Comparison of ENCODE assay signal across 14 mouse cellular contexts in genomic region chr19:15644786-15645185, GRCm38 (mm10).
A peak's percentile ranks its signal among the peaks of the same experiment; 100 is the strongest.
DNase-seq lines count a peak whose midpoint lies in the region; ATAC-seq and TF ChIP-seq lines count a peak whose summit lies in the region.
"Had no signal": no experiment of that assay in that cellular context is flagged by ENCODE, and none has a peak within 500 bp of the region (broad histone marks: within the 10 kb centered on the region; RNA-seq: fewer than 3 reads in every experiment).

No protein-coding gene starts in this region.

- H3K27me3 ChIP-seq in intestine, embryonic 16.5 days (replicated peaks; ENCODE audit: control insufficient read depth, insufficient read depth, low read length), result no peaks in the 10 kb centered on the region
- no peaks in the 10 kb centered on the region for H3K27me3 ChIP-seq in thymus, adult 2 months (ENCODE audit: control insufficient read depth, insufficient read depth, low read length)

- H3K9me3 ChIP-seq in intestine, embryonic 16.5 days (ENCODE audit: control insufficient read depth, low read length), result no peaks in the 10 kb centered on the region
- H3K9me3 ChIP-seq: embryonic facial prominence, embryonic 10.5 days; limb, embryonic 12.5 days had no signal

- no peaks in the 10 kb centered on the region for H3K36me3 ChIP-seq in intestine, embryonic 16.5 days (ENCODE audit: control insufficient read depth, insufficient read depth, low read length)
- no peaks in the 10 kb centered on the region for H3K36me3 ChIP-seq in thymus, adult 2 months (ENCODE audit: control insufficient read depth, insufficient read depth, low read length)
- H3K36me3 ChIP-seq: embryonic facial prominence, embryonic 10.5 days; limb, embryonic 12.5 days had no signal

- no peak overlapping the region for H3K9ac ChIP-seq in intestine, embryonic 16.5 days (ENCODE audit: low read depth, low read length)
- H3K9ac ChIP-seq: limb, embryonic 12.5 days; liver, postnatal 0 days had no signal

- intact Hi-C loops in left cerebral cortex, postnatal 10 days (cut with DNase I), result no loop called here

- peak; percentile 72 for ATAC-seq in frontal cortex, adult (ENCODE audit: low TSS enrichment)
- ATAC-seq in intestine, embryonic 16.5 days, result 0 out of 2 replicates have a peak, but pooled peaks have one; percentile 33
- ATAC-seq: liver, postnatal 0 days had no signal

- H3K27ac ChIP-seq in intestine, embryonic 16.5 days (ENCODE audit: low read length), result no peak overlapping the region
- no peak overlapping the region for H3K27ac ChIP-seq in thymus, adult 2 months (ENCODE audit: control insufficient read depth, insufficient read depth, low read length)
- H3K27ac ChIP-seq: embryonic facial prominence, embryonic 10.5 days; limb, embryonic 12.5 days had no signal

- 45% methylated on average over 4 of the region's 4 CpGs for WGBS in intestine, embryonic 16.5 days
- 92% methylated on average over 4 of the region's 4 CpGs for WGBS in thymus, adult 2 months

- DNase-seq in frontal cortex, postnatal 10 days (ENCODE audit: low spot score in 2 of 2), result no peak
- peak; percentile 22 to 48 for DNase-seq in left cerebral cortex, adult 9 months (ENCODE audit: low spot score in 2 of 2)
- no peak for DNase-seq in left cerebral cortex, postnatal 10 days (ENCODE audit: extremely low spot score in 1 of 2, low spot score in 2 of 2)
- peak; percentile 6 for DNase-seq in ovary, postnatal 14 days (ENCODE audit: low spot score)
- DNase-seq in thymus, adult 18-20 months, result no peak
- no peak for DNase-seq in thymus, adult 2 months
- DNase-seq: cerebellum, adult 11-12 months; heart, postnatal 10 days; liver, postnatal 0 days had no signal

- H3K4me1 ChIP-seq in intestine, embryonic 16.5 days (ENCODE audit: control insufficient read depth, insufficient read depth, low read length), result no peaks in the 10 kb centered on the region
- H3K4me1 ChIP-seq in thymus, adult 2 months (replicated peaks; ENCODE audit: control insufficient read depth, insufficient read depth, low read length), result no peaks in the 10 kb centered on the region

- no peak overlapping the region for H3K4me3 ChIP-seq in intestine, embryonic 16.5 days (ENCODE audit: low read length)
- H3K4me3 ChIP-seq in thymus, adult 2 months (ENCODE audit: control insufficient read depth, insufficient read depth, low read length), result no peak overlapping the region
- H3K4me3 ChIP-seq: embryonic facial prominence, embryonic 10.5 days; limb, embryonic 12.5 days; myocyte had no signal

- no peak for TF ChIP-seq POLR2A in thymus, adult 2 months (IDR thresholded peaks at IDR 0.05; ENCODE audit: control insufficient read depth, extremely low read depth, insufficient read depth, low read length, poor library complexity)

- TF ChIP-seq CTCF in thymus, adult 2 months (IDR thresholded peaks at IDR 0.05; ENCODE audit: borderline replicate concordance, control insufficient read depth, extremely low read depth, insufficient read depth, low read length, poor library complexity), result no peak

- H3K4me2 ChIP-seq in intestine, embryonic 16.5 days (ENCODE audit: low read depth, low read length), result no peak overlapping the region
- H3K4me2 ChIP-seq: limb, embryonic 12.5 days had no signal

Comparison
In these comparisons a context has a peak if more than half of its experiments do, and no peak if none do; other contexts are left out.
1. DNase-seq: peak in left cerebral cortex, adult 9 months (2 of 2) and ovary, postnatal 14 days (single experiment); none in frontal cortex, postnatal 10 days (0 of 2), left cerebral cortex, postnatal 10 days (0 of 2), thymus, adult 18-20 months (0 of 2) and thymus, adult 2 months (single experiment).